Mouse (Mus musculus) lung, adult 2 months (tissue): Measurements from ENCODE around the gene Igf2bp3.

Experiments used
- CTCF ChIP-seq: fragments of 200-500 bp; IDR thresholded peaks from 2 replicates; pipeline ENCODE4 v1.5.1; 2011; ENCODE audit warnings: mild to moderate bottlenecking, low read length, control low read depth; ENCODE audit not compliant: insufficient read depth
- POLR2A ChIP-seq: fragments of 200-500 bp; IDR thresholded peaks from 2 replicates; pipeline ENCODE4 v1.6.1; 2011; ENCODE audit warnings: low read depth, mild to moderate bottlenecking, control low read depth, low read length, borderline replicate concordance; ENCODE audit errors: extremely low read depth

GRCm38 (mm10) chr6:49247246-49247645 lies 32.5 kb upstream of the Igf2bp3 start:
- TF ChIP-seq CTCF: 0 out of 2 replicates have a peak, but pooled peaks have one; percentile 15
- no peak for TF ChIP-seq POLR2A
